Mouse (Mus musculus) lung, postnatal 0 days (tissue): ENCODE results near the gene Gtpbp8.

Experiments
- CTCF ChIP-seq: IDR thresholded peaks from 2 replicates; pipeline ENCODE4 v1.5.1; 2016; ENCODE audit warnings: antibody characterized with exemption, mild to moderate bottlenecking
- EP300 ChIP-seq: IDR thresholded peaks from 2 replicates; pipeline ENCODE4 v1.6.1; 2016; ENCODE audit warnings: antibody characterized with exemption, mild to moderate bottlenecking, control low read depth

GRCm38 (mm10) chr16:44719349-44719748 lies 26.8 kb downstream of the Gtpbp8 start:
- TF ChIP-seq EP300 (no peak), CTCF (peak; percentile 39)
